Mouse (Mus musculus) E14TG2a.4 (cell line): ENCODE data around the gene Zfp526.

Experiments used
- CTCF ChIP-seq: conservative IDR thresholded peaks from 2 replicates; pipeline ENCODE4 v1.5.1; 2014; ENCODE audit warnings: low read length
- NANOG ChIP-seq: IDR thresholded peaks from 2 replicates; pipeline ENCODE4 v1.6.1; 2014; ENCODE audit warnings: borderline replicate concordance, low read length, mixed read lengths
- POU5F1 ChIP-seq: IDR thresholded peaks from 2 replicates; pipeline ENCODE4 v1.6.1; 2014; ENCODE audit warnings: low read length, borderline replicate concordance

DNA sequence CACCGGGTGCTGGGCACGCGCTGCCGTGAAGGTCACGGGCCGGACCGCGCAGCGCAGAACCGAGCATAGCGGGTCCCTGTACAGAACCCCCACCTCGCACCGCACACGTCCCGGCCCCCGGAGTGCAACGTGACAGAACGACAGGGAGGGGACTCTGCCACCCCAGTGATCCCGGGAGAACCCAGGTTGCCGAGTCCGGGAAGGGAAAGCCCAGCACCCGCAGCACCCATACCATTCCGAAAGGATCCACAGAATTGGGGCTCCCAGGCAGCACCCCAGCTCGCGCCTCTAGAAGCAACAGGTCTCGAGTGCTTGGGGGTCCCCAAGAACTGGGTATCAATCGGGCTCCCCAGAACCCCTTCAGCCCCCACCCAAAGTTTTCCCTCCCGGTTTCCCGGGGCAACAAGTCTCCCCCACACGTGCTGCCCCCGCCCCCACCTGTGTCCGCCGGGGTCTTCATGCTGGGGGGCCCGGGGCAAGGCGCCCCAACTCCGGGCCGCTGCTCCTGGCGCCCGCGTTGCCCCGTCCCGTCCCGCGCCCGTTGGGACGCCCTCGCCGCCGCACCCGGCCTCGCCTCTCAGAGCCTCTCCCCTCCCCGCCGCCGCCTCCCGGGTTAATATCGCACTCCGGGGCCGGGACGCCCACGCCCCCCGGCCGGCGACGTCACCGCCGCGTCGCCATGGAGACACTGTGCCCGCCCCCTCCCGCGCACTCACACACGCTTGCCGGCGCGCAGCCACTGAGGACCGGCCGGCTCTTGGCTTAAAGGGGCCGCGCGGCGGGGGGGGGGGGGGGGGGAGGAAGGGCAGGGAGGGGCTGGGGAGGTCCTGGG, 29.1 kb downstream of the Zfp526 start, which contains the start of gene Erf:
- TF ChIP-seq CTCF, result no peak
- no peak for TF ChIP-seq NANOG
- no peak for TF ChIP-seq POU5F1
